Mouse (Mus musculus) megakaryocyte progenitor cell, adult 5-6 weeks (primary cell): ENCODE measurements around the gene Npl. TPM values are rescaled to one million over a fixed set of nuclear protein-coding genes. Genes with fewer than 3 reads are reported as not detected.

Experiments used
- ATAC-seq: replicated peaks from 2 replicates; pipeline ENCODE4 v1.8.0; 2016; ENCODE audit warnings: mild to moderate bottlenecking, moderate TSS enrichment, inconsistent platforms; ENCODE audit not compliant: poor library complexity
- total RNA-seq, 2 experiments: library from RNA; stranded (forward) in 1 of 2; stranded (reverse) in 1 of 2; fragments of 157-497, 149-512 nt in 1 of 2; fragments of 200-1000 nt in 1 of 2; gene quantifications; 2 replicates each; pipeline versions ENCODE4 v1.2.3 to v1.2.4; 2015 to 2017

Gene Npl
- 27.6 and 28.0 TPM in 2 replicates for total RNA-seq (2015)
- total RNA-seq (2017): 14.2 and 15.2 TPM in 2 replicates

DNA sequence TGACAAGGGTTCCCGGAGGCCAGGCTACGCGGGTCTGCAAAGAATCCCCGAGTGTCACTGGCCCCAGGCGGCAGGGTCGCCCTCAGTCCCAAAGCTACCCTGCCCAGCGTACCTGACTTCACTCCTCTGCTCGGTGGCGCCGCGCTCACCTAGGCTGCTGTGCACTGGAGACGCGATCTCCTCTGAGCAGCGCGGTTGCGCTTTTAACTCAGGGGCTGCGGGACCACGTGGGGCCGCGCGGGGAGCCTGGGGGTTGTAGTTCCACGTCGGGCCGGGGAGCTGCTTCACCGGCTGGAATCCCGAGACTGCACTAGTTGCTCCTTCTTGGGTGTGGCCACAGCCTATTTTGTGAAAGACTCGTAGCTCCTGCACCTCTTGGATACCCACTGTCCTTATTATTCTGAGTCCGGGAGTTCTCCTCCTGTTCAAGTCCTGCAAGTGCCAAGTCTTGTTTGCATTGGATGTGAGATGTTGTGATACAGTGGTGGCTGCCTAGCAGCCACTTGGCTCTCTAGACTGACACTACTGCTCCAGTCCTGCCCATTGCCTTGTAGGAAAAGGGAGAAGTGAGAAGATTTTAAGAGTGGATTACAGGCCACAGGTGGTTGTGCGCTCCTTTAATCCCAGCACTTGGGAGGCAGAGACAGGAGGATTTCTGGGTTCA, at the start of gene Npl:
TSS of gene Npl (minus strand) at position 510 of the 664 bp plus-strand sequence.
- peak; percentile 85 for ATAC-seq

DNA sequence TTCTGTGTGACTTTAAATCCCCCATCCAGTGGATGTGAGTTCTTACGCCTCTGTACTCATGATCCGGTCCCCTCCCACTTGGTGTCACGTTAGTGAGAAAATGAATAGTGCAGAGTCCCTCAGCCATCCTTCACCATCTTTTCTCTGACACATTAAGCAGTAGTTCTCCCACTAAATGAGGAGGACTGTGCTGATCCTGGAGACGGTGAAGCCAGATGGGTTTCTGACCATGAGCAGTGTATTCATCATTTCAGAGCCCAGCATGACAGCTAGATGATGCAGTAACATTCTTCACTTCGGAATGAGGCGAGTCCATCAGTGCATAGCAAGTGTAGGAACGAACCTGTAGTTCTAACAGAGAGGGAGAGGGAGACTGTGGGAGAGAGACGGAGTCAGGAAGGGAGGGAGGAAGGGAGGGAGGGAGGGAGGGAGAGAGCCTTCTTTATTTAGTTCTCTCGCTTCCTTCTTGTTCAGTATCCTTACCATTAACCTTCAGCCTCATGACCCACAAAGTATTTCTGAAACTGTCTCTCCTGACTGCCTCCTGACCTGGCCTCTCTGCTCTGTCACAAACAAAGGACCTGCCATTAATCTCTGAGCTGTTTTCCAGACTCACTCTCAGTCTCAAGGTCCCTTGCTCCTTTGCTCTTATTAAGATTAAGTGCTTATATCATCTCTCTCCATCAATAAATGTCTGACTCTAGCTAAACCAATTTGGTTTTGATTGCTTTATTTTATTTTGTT, 49.6 kb upstream of the Npl start:
- no peak for ATAC-seq

DNA sequence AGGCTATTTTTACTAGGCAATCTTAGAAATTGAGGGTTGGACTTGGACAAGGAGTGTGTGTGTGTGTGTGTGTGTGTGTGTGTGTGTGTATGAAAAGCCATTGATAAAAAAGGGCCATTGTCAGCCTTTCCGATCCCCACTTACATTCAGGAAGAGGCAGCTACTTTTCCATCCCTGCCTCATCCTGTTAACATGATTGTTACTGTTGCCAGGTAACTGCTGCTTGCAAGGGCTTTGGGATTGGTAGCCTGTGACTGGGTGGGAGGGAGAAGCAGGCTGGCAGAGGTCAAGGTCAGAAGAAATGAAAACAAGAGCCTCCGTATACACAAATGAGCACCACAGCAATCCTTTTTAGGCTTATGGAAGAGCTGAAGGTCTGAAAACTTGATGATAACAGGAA, 48.9 kb upstream of the Npl start:
- no peak for ATAC-seq

DNA sequence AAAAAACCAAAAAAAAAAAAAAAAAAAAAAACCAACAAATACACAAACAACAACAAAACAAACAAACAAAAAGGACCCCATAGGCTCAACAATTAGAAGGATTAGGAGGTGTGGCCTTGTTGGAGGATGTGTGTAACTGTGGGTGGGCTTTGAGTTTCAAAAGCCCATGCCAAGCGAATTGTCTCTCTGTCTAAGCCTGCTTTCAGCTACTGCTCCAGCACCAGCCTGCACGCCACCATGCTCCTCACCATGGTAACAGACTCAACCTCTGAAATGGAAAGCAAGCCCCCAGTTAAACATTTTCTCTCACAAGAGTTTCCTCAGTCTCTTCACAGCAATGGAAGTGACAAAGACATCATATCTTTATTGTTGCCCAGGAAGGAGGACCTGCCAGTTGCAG, 43.8 kb upstream of the Npl start:
- no peak for ATAC-seq

DNA sequence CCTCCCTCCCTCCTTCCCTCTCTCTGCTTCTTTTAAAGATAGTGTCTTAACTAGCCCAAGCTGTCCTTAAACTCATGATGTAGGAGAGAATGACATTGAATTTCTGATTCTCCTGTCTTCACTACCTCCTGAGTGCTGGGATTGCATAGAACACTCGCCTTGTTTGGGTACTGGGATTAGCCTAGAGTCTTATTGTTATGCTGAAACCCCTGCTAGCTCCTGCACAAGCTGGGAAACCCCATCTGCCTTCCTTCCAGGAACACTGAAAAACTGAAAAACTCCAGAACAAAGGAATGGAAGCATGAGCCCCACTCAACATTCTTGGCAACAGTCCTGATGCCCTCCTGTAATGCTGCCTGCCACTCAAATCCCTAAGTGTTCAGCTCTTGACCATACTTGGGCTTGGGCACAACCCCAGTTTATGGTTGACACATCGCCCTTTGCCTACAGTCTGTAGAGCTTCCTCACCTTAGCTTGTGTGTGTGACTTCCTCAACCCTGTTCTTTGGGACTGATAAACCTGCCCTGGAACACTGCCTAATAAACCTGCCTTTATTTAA, 40.4 kb upstream of the Npl start:
- no peak for ATAC-seq

DNA sequence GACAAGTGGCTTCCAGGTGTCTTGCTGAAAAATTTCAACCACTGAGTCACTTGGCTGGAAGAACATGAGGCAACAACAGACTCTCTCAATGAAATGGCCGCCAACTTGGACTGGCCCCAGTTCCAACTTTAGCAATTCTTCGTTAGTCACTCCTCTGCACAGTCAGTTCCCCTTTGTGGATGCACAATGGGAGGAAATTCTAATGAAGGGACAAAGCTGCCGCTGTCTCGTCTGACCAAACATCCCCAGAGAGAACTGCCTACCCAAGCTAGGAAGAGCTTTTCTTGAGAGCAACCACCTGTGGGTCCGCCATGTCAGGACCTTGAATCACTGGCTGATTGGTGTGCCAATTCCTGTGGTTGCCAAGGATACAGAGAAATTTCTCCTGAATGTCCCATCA, 38.1 kb upstream of the Npl start:
- ATAC-seq: peak; percentile 62

DNA sequence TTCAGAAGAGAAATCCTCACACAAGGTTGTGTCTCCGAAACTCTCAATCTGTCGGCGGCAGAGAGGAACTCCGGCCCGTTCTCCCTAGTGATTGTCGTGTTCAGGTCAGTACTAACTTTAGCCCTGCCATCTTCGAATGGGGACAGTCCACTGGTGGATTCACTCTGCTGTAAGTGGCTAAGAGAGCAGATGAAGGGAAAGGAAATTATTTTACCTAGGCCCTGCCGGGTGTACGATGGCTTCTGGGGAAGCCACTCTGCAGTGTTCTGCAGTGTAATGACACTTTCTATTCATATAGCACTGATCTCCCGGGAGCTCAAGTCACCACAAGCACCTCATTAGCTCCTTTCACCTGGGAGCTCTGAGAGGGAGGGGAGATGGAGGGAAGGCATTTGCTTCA, 37.0 kb upstream of the Npl start:
- ATAC-seq: no peak

DNA sequence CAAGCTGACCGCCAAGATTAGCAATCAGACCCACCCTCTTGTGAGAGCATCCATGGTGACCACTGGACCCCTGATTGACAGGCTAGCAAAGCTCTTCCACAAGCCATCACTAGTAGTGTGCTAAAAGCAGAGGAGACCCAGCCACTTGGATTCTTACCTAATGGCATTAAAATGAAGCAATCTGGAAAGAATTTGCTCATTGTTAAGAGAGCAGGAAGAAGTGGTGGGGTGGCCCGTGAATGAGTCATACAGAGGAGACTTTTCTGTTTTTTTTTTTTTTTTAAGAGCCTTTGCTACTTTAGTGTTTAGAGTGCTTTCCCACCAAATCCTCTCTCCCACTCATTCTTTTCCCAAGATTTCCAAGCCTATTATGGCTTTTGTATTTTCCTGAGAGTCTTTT, 35.9 kb upstream of the Npl start:
- peak; percentile 88 for ATAC-seq

DNA sequence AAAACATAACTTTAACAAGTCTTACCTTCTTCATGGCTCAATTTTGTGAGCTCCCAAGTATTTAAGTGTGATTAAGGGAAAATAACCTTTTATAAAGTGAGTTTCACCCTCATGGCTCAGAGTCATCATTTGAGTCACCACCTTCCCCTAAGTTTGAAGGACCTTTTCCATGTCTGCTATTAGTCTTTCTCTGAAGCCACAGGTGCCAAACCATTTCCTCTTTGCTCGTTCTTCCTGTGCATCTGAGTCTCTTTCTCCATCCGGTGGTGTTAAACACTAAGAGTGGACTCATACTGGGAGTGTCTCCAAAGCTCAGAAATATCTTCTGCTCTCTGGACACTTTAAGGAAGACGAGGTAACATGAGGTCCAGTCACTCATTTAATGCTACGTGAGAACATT, 33.3 kb upstream of the Npl start:
- ATAC-seq: 0 out of 2 replicates have a peak, but pooled peaks have one; percentile 43

DNA sequence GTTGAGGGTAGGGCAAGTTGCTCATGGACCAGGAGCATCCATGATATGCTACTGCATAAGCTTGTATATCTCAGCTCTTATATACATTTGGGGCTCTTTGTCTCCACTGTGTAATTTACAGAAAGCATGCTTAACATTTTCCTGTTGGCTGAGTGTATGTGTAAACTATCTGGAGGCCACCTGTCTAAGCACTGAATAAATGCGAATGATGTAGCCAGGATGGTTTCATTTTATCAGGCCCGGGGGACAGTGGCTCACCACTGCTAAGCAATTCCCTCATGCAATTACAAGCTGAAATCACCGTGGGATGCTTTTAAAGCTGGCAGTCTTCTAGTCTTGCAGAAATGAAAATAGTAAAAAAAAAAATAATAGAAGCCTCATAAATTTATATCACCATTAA, 24.9 kb upstream of the Npl start:
- no peak for ATAC-seq

DNA sequence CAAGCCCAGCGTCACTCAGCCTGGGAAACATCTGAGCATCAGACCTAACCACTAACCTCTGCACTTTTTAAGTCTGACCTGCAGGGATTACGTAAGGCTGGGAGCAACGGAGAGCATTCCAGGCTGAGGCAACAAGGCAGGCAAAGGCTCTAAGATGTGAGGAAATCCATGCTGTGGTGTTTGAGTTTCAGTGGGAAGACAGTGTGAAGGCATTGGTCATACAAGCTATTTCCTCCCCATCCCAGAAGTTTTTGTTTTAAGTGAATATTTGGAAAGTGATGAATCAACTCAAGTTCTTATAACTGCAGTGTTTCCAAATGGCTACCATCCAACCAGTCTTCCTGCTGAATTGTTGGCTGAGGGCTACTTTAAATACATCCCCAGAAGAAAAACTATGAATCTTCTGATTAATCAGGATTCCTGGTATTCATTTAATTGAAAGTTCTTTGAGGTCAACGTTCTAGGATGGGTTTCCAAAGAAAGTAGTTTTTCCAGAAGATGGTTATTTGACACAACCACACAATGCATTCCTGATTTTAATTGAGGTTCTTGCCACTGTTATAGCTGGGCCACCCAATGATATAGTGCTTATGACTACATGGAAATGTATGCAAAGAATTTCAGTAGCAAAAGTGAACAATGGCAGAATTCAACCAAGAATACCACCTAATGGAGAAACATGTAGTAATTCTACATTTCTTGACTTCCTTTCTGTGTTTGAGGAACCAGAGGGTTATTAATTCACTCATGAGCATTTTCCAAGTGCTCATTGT, 22.6 kb upstream of the Npl start:
- no peak for ATAC-seq

DNA sequence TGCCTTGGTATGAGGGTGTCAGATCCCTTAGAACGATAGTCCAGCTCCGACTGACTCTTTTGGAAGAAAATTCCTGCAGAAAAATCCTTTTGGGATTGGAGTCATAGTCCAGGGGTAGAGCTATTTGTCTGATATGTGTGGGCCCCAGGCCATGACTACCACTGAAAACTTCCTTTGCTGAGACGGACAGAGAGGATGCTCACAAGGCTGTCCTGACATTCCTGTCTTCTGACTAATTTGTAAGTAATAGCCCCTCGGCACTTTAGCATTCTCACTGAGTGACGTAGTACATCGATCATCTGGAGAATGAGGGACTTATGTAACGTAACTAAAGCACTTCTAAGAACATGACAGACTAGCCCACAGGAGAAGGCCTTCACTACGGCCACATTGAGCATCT, 15.9 kb upstream of the Npl start:
- no peak for ATAC-seq

DNA sequence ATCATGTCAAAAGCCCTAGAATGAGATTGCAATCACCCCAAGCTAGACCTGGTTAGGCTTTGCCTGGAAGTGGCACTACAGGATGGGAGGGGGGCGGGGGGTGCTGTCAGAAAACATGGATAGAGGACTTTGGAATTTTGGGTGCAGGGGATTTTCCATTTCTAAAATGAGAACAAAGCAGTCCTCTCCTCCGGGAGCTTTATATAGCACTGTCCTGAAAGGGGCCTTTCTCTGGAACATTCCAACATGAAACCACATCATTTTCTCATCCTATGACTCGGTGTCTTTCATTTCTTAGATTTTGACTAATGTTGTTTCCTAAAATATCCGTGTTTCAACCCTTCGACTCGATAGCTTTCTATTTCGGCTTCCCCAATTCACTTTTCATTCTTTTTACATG, 14.9 kb upstream of the Npl start:
- no peak for ATAC-seq

DNA sequence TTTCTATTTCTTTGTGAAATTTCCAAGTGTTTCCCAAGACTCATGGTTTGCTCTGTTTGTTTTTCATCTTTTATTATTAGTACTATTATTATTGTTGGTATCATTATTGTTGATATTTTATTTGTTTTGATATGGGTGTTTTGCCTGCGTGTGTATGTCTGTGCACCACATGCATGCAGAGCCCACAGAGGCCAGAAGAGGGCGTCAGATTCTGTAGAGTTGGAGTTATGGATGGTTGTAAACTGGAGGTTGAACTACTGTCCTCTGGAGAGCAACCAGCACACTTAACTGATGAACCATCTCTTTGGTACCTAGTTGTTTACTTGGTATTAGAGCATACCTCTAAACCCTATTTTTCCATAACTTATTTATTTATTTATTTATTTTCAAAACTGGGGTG, 13.8 kb upstream of the Npl start:
- no peak for ATAC-seq

DNA sequence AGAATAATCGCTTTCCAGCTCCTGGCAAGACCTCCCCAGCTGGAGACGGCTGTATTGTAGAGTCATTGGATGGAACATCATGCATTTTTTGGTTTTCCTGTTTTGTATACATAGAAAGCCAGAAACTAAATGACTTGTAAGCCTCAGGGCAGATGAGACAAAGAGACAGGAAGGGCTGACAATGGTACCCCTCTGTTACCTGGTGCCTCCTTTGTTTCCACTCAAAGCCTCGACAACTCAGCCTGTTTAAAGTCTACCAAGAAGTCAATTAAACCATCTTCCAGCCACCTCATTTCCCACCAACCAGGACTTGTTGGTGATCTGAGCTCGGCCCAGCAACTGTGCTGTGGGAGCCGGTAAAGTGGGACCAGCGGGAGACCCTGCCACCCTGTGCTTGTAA, 11.0 kb upstream of the Npl start:
- ATAC-seq: no peak

DNA sequence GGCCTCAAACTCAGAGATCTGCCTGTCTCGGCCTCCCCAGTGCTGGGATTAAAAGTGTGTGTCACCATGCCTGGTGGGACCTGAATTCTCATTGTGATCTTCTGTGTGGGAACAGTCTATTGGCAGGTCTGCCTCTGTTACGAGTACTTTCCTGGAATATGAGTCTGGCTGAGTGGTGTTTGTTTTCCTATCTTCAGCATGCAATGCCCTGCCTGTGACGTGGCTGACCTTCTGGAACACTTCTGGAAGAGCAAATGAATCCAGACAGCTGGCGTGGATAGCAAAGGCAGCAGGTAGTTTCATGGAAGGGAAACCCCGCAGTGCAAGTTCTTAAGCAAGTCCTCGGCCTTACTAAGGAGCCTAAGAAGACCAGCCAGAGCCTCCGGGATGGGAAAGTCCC, 9.9 kb upstream of the Npl start:
- ATAC-seq: no peak

DNA sequence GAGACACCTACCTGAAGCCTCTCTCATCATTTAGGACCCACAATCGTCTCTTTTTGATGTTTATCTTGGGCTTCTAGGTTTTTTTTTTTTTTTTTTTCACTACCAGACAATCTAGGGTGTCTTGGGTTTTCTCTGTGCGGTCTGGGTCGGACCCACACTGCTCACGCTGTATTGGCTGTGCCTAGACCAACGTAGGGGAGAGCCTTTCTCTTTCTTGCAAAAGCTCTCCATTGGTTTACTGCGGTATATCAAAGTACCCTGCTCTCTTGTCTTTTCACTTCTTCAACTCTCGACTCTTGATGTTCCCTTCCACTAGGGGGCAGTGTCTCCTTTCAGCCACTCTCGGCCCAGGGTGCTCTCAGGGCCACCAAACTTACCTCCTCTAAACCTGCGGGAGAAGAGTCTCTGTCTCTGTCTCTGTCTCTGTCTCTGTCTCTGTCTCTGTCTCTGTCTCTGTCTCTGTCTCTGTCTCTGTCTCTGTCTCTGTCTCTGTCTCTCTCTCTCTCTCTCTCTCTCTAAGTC, 9.3 kb upstream of the Npl start:
- ATAC-seq: peak; percentile 96

DNA sequence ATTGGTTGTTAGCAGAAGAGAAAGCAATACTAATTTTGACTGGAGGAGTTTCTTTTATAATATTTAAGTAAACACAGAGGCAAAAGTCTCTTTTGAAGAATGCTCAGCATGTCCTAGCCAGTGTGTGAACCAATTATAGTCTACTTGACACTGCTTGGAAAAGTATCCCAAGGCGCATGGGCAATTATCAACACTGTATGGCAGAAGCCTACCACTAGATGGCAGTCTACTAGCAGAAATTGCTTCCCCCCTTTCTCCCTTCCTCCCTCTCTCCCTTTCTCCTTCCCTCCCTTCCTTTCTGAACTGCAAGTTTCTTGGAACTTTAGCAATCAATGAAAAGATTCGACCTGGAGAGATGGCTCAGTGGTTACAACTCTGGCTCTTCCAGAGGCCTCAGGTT, 7.1 kb upstream of the Npl start:
- peak; percentile 80 for ATAC-seq

DNA sequence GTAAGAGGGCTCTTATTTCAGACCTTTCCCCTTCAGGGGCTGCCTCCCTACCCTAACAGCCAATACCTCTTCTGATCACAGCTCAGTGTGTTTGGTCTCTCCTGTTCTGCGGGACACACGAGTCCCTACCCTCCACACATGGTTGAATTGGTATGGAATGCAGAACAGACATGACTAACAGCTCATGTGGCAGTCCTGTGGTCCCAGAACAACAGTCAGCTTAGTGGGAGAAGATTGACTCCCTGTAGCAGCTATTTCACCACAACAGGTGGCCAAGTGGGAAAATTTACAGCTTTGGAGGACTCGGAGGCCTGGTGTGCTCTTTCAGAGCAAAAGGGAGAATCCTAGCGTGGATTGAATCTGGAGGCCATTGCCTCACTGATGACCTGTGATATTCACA, 6.4 kb upstream of the Npl start:
- ATAC-seq: no peak

DNA sequence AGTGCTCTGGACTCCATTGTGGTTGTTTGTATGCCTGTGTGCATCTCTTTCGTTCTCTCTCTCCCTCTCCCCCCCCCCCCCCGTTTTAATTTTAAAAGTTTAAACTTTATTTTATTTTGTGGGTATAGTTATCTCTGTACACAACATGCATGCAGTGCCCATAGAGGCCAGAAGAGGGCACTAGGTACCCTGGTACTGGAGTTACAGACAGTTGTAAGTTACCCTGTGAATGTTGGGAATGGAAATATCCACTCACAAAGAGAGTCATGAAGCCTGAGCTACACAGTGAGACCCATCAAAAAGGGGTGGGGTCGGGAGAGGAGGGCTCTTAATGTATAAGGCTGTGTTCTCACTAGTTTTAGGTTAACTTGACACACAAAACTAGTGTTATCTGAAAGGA, 969 bp upstream of the Npl start:
- peak; percentile 76 for ATAC-seq

DNA sequence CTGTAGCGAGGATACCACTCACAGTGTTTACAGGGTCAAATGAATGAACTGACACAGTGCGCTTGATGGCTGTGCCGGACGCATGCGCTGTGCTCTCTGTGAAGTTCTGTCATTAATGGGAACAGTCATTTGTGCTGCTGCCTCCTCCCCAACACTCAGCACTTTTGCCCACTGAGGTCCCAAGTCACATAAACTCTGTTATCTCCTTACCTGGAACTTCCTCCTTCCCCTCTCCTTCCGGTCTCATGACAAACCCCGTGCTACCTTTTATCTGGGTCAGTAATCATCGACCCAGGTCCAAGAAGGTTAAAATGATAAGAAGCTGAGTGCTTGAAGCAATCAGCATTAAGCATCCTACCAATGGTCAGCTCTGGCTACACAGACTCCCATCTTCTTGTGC, 2.3 kb downstream of the Npl start:
- peak; percentile 11; the same call in 1 of the 2 replicates for ATAC-seq
